Mouse (Mus musculus) thymus, adult 2 months (tissue): ENCODE results near the gene Mesd. TPM values are rescaled to one million over a fixed set of nuclear protein-coding genes. Genes with fewer than 3 reads are reported as not detected.

Experiments used
- DNase-seq: peaks from one replicate; pipeline ENCODE4 v3.0.0; 2021
- H3K27ac ChIP-seq: fragments of 200-500 bp; 2 replicates; pipeline ENCODE4 v1.5.1; 2012; ENCODE audit warnings: low read length, control low read depth; ENCODE audit not compliant: control insufficient read depth, insufficient read depth
- H3K27me3 ChIP-seq: fragments of 200-500 bp; 2 replicates; pipeline ENCODE4 v1.6.1; 2012; ENCODE audit warnings: mild to moderate bottlenecking, low read length, moderate library complexity, mixed read lengths; ENCODE audit not compliant: control insufficient read depth, insufficient read depth
- H3K36me3 ChIP-seq: fragments of 200-500 bp; 2 replicates; pipeline ENCODE4 v1.6.1; 2012; ENCODE audit warnings: mild to moderate bottlenecking, low read length, moderate library complexity; ENCODE audit not compliant: control insufficient read depth, insufficient read depth
- H3K4me1 ChIP-seq: fragments of 200-500 bp; replicated peaks from 2 replicates; pipeline ENCODE4 v1.6.1; 2012; ENCODE audit warnings: low read length; ENCODE audit not compliant: control insufficient read depth, insufficient read depth
- H3K4me3 ChIP-seq: fragments of 200-500 bp; 2 replicates; pipeline ENCODE4 v1.5.1; 2012; ENCODE audit warnings: mild to moderate bottlenecking, low read length, control low read depth, moderate library complexity; ENCODE audit not compliant: control insufficient read depth, insufficient read depth
- CTCF ChIP-seq: fragments of 200-500 bp; IDR thresholded peaks from 2 replicates; pipeline ENCODE4 v1.5.1; 2012; ENCODE audit warnings: mild to moderate bottlenecking, control low read depth, low read length, moderate library complexity, borderline replicate concordance; ENCODE audit not compliant: control insufficient read depth, poor library complexity, insufficient read depth; ENCODE audit errors: extremely low read depth
- POLR2A ChIP-seq: fragments of 200-500 bp; IDR thresholded peaks from 2 replicates; pipeline ENCODE4 v1.6.1; 2012; ENCODE audit warnings: mild to moderate bottlenecking, low read length, control low read depth, moderate library complexity; ENCODE audit not compliant: control insufficient read depth, poor library complexity, insufficient read depth; ENCODE audit errors: extremely low read depth
- WGBS: fragments of 180-500 bp; shearing (Covaris S2); methylation state at CpG from one replicate; pipeline ENCODE4 v1.1.7; 2018; 5-methylcytosine and 5-hydroxymethylcytosine counted together
- polyA plus RNA-seq: library from polyadenylated mRNA; depleted of rRNA; stranded (reverse); fragments of >200 nt; gene quantifications from 2 replicates; pipeline ENCODE4 v1.2.3, GENCODE M21; 2012

Mesd gene
- polyA plus RNA-seq, 1 experiment, result 14.2 TPM

- 74% methylated on average over 5 of the region's 5 CpGs for WGBS
- DNase-seq, result no peak
- H3K27me3 ChIP-seq, result no peaks in the 10 kb centered on the region
- no peak for TF ChIP-seq CTCF
- no peak for TF ChIP-seq POLR2A
- H3K4me1 ChIP-seq, result peaks cover 4% of the 10 kb centered on the region
- no peak overlapping the region for H3K4me3 ChIP-seq
- H3K27ac ChIP-seq, result no peak overlapping the region
- peaks cover 42% of the 10 kb centered on the region for H3K36me3 ChIP-seq
Measured at GRCm38 (mm10) chr7:83896077-83896740, 11.9 kb downstream of the Mesd start.

GRCm38 (mm10) chr7:83898267-83898666 lies 14.0 kb downstream of the Mesd start:
- Histone ChIP-seq H3K27ac (no peak overlapping the region), H3K4me1 (no peaks in the 10 kb centered on the region), H3K4me3 (no peak overlapping the region), H3K27me3 (no peaks in the 10 kb centered on the region), H3K36me3 (peaks cover 42% of the 10 kb centered on the region)
- TF ChIP-seq POLR2A (no peak), CTCF (no peak)
- no peak for DNase-seq
- 98% methylated on average over 11 of the region's 11 CpGs for WGBS

GRCm38 (mm10) chr7:83900519-83900918 lies 16.3 kb downstream of the Mesd start:
- Histone ChIP-seq H3K36me3 (peaks cover 41% of the 10 kb centered on the region), H3K27ac (no peak overlapping the region), H3K4me3 (no peak overlapping the region), H3K4me1 (0 out of 2 replicates have a peak, but pooled peaks cover 3% of the 10 kb centered on the region), H3K27me3 (no peaks in the 10 kb centered on the region)
- DNase-seq, result no peak
- no peak for TF ChIP-seq POLR2A
- no peak for TF ChIP-seq CTCF
- 98% methylated on average over 3 of the region's 3 CpGs for WGBS

GRCm38 (mm10) chr7:83901425-83901824 lies 17.2 kb downstream of the Mesd start:
- Histone ChIP-seq H3K27me3 (no peaks in the 10 kb centered on the region), H3K27ac (no peak overlapping the region), H3K4me3 (no peak overlapping the region), H3K4me1 (0 out of 2 replicates have a peak, but pooled peaks cover 3% of the 10 kb centered on the region), H3K36me3 (peaks cover 35% of the 10 kb centered on the region)
- no peak for TF ChIP-seq CTCF
- no peak for TF ChIP-seq POLR2A
- 95% methylated on average over 4 of the region's 4 CpGs for WGBS
- no peak for DNase-seq

- H3K36me3 ChIP-seq, result peaks cover 29% of the 10 kb centered on the region
- H3K27ac ChIP-seq, result no peak overlapping the region
- 93% methylated on average over 5 of the region's 5 CpGs for WGBS
- TF ChIP-seq CTCF, result no peak
- TF ChIP-seq POLR2A, result no peak
- H3K27me3 ChIP-seq, result no peaks in the 10 kb centered on the region
- DNase-seq, result no peak
- 0 out of 2 replicates have a peak, but pooled peaks cover 3% of the 10 kb centered on the region for H3K4me1 ChIP-seq
- H3K4me3 ChIP-seq, result no peak overlapping the region
Measured at GRCm38 (mm10) chr7:83902296-83903145, 18.3 kb downstream of the Mesd start.

- no peak overlapping the region for H3K4me3 ChIP-seq
- 24% methylated on average over 3 of the region's 3 CpGs for WGBS
Measured at GRCm38 (mm10) chr7:83904831-83905230, 20.6 kb downstream of the Mesd start.

More at GRCm38 (mm10) chr7:83904831-83905230, 20.6 kb downstream of the Mesd start:
- Histone ChIP-seq H3K36me3 (peaks cover 6% of the 10 kb centered on the region), H3K27me3 (no peaks in the 10 kb centered on the region), H3K27ac (no peak overlapping the region), H3K4me1 (0 out of 2 replicates have a peak, but pooled peaks cover 3% of the 10 kb centered on the region)
- no peak for DNase-seq
- no peak for TF ChIP-seq CTCF
- TF ChIP-seq POLR2A, result no peak
